Mouse (Mus musculus): ENCODE results near the gene Fbln2.

- TF ChIP-seq POLR2A (IDR thresholded peaks at IDR 0.05; ENCODE audit: borderline replicate concordance, control insufficient read depth, low read depth, low read length) (no peak), CTCF (IDR thresholded peaks at IDR 0.05; ENCODE audit: control insufficient read depth, insufficient read depth, low read length) (no peak)
These were observed 83.2 kb downstream of the Fbln2 start for GRCm38 (mm10) chr6:91295431-91295830.

All from bone marrow, adult 2 months (tissue).